Mouse (Mus musculus): ENCODE results near the gene Stam. TPM values are rescaled to one million over a fixed set of nuclear protein-coding genes. Genes with fewer than 3 reads are reported as not detected.

Gene Stam
- polyA plus RNA-seq, 1 experiment = 31.9 TPM

DNA sequence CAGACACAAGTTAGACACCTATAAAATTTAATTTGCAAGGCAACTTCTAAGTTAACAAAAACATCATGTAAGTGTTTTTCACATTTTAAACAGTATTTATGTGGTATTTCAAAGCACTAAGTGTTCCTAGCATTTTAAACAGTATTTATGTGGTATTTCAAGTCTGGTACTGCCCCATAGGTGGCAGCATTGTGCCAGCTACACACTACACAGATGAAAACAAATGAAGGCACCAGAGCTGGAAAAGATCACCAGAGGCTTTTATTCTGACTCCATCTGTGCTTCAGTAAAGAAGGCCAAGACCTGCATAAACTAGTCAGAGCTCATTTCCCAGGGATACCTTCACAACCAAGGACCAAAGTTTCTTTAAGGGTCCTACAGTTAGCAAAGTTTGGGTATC lies 25.5 kb upstream of the Stam start:
- Histone ChIP-seq H3ac (ENCODE audit: control insufficient read depth, insufficient read length) (no peak overlapping the region), H3K36me3 (ENCODE audit: control insufficient read depth, insufficient read depth) (no peaks in the 10 kb centered on the region), H3K27me3 (ENCODE audit: control insufficient read depth, insufficient read depth, insufficient read length) (no peaks in the 10 kb centered on the region), H3K4me2 (ENCODE audit: low read depth) (no peak overlapping the region), H3K4me3 (no peak overlapping the region), H3K79me2 (ENCODE audit: control insufficient read depth, insufficient read depth) (peaks cover 81% of the 10 kb centered on the region)
- no peak for TF ChIP-seq CEBPB (IDR thresholded peaks at IDR 0.05; ENCODE audit: insufficient read depth, poor library complexity, severe bottlenecking)
- TF ChIP-seq POLR2AphosphoS2 (IDR thresholded peaks at IDR 0.05; ENCODE audit: insufficient read length, low read depth) = no peak

DNA sequence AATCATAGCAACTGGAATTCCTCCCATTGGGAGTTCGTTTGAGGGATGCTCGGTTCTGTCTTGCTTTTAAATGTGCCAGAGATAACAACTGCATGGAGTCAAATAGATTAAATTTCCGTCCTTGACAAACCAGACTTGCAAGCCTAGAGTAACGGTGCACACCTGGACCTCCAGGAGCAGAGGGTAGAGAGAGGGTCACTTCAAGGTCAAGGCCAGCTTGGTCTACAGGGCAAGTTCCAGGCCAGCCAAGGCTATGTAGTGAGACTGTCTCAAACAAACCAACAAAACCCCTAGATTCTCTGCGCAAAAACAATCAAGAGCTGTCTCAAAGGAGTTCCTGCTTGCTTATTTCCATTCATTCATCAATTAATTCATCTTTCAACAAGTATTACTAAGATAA lies 25.1 kb upstream of the Stam start:
- no peak overlapping the region for H3ac ChIP-seq (ENCODE audit: control insufficient read depth, insufficient read length)
- H3K4me3 ChIP-seq = no peak overlapping the region
- H3K4me2 ChIP-seq (ENCODE audit: low read depth) = no peak overlapping the region
- TF ChIP-seq TCF3 (IDR thresholded peaks at IDR 0.05; ENCODE audit: insufficient read length, low read depth) = no peak
- no peak for TF ChIP-seq SRF (IDR thresholded peaks at IDR 0.05; ENCODE audit: control insufficient read depth, insufficient read length, low read depth)
- TF ChIP-seq E2F4 (IDR thresholded peaks at IDR 0.05; ENCODE audit: insufficient read depth) = no peak
- TF ChIP-seq USF1 (IDR thresholded peaks at IDR 0.05; ENCODE audit: low read depth) = no peak
- TF ChIP-seq MYOG (IDR thresholded peaks at IDR 0.05; ENCODE audit: control insufficient read depth in 1 of 3, insufficient read depth in 1 of 3, insufficient read length in 2 of 3, low read depth in 2 of 3) = no peak
- TF ChIP-seq MYOD1 (IDR thresholded peaks at IDR 0.05; ENCODE audit: control insufficient read depth in 1 of 3, insufficient read length in 2 of 3, low read depth in 2 of 3) = no peak
- no peak for TF ChIP-seq POLR2AphosphoS2 (IDR thresholded peaks at IDR 0.05; ENCODE audit: insufficient read length, low read depth)
- TF ChIP-seq REST (IDR thresholded peaks at IDR 0.05; ENCODE audit: insufficient read depth, insufficient read length) = no peak
- TF ChIP-seq CEBPB (IDR thresholded peaks at IDR 0.05; ENCODE audit: insufficient read depth, poor library complexity, severe bottlenecking) = no peak
- TF ChIP-seq POLR2A (IDR thresholded peaks at IDR 0.05; ENCODE audit: insufficient read length, low read depth) = no peak
- no peak for TF ChIP-seq MAX (IDR thresholded peaks at IDR 0.05; ENCODE audit: low read depth)
- TF ChIP-seq TCF12 (IDR thresholded peaks at IDR 0.05; ENCODE audit: insufficient read depth, poor library complexity, severe bottlenecking) = no peak
- peaks cover 85% of the 10 kb centered on the region for H3K79me2 ChIP-seq (ENCODE audit: control insufficient read depth, insufficient read depth)
- H3K36me3 ChIP-seq (ENCODE audit: control insufficient read depth, insufficient read depth) = no peaks in the 10 kb centered on the region
- H3K27me3 ChIP-seq (ENCODE audit: control insufficient read depth, insufficient read depth, insufficient read length) = no peaks in the 10 kb centered on the region

DNA sequence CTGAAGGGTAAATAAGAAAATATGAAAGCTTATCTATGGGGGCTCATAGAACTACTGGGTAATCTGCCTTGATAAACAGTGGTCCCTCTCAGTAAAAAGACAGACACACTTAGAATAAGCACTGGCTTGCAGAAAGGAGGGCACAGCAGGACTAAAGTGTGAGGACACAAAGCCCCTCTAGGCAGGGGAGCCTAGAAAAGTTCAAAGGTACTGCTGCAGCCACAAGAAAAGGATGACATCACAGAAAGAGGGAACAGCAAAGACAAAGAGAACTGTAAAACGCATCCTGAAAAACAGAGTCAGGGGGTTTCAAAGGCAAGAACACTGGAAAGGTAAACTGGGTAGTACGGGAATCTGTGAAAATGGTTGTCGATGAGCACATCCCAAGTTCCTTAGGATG lies 20.3 kb upstream of the Stam start:
- Histone ChIP-seq H3K27me3 (ENCODE audit: control insufficient read depth, insufficient read depth, insufficient read length) (no peaks in the 10 kb centered on the region), H3K36me3 (ENCODE audit: control insufficient read depth, insufficient read depth) (no peaks in the 10 kb centered on the region), H3K79me2 (ENCODE audit: control insufficient read depth, insufficient read depth) (peaks cover 54% of the 10 kb centered on the region), H3K4me3 (peak overlapping the region; percentile 60), H3ac (ENCODE audit: control insufficient read depth, insufficient read length) (no peak overlapping the region), H3K4me2 (ENCODE audit: low read depth) (peak overlapping the region; percentile 84)
- no peak for TF ChIP-seq CEBPB (IDR thresholded peaks at IDR 0.05; ENCODE audit: insufficient read depth, poor library complexity, severe bottlenecking)
- no peak for TF ChIP-seq POLR2AphosphoS2 (IDR thresholded peaks at IDR 0.05; ENCODE audit: insufficient read length, low read depth)

DNA sequence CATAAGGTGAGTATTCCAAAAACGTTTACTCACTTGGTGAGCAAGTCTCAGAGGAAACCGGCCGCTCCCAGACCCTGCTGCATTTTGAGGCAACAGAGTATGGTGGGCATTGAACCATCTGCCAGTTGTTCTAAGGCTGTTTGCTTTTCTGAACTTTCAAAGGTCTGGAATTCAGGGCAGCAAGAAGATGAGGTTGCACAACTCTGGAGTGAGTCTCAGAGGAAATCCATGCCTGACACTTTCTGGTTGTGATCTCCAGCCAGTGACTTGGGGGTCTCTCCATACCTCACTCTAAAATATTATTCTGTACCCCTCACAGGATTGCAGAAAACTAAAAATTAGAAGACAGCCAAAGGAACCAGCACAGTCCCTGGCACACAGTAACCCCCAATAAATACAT lies 19.7 kb upstream of the Stam start:
- Histone ChIP-seq H3K27me3 (ENCODE audit: control insufficient read depth, insufficient read depth, insufficient read length) (no peaks in the 10 kb centered on the region), H3K4me3 (peak overlapping the region; percentile 60), H3K36me3 (ENCODE audit: control insufficient read depth, insufficient read depth) (no peaks in the 10 kb centered on the region), H3K4me2 (ENCODE audit: low read depth) (peak overlapping the region; percentile 84), H3ac (ENCODE audit: control insufficient read depth, insufficient read length) (peak overlapping the region; percentile 63), H3K79me2 (ENCODE audit: control insufficient read depth, insufficient read depth) (peaks cover 49% of the 10 kb centered on the region)
- no peak for TF ChIP-seq MYOD1 (IDR thresholded peaks at IDR 0.05; ENCODE audit: control insufficient read depth in 1 of 3, insufficient read length in 2 of 3, low read depth in 2 of 3)
- TF ChIP-seq MYOG (IDR thresholded peaks at IDR 0.05; ENCODE audit: control insufficient read depth in 1 of 3, insufficient read depth in 1 of 3, insufficient read length in 2 of 3, low read depth in 2 of 3) = no peak
- TF ChIP-seq POLR2A (IDR thresholded peaks at IDR 0.05; ENCODE audit: insufficient read length, low read depth) = no peak
- no peak for TF ChIP-seq MAX (IDR thresholded peaks at IDR 0.05; ENCODE audit: low read depth)
- no peak for TF ChIP-seq TCF12 (IDR thresholded peaks at IDR 0.05; ENCODE audit: insufficient read depth, poor library complexity, severe bottlenecking)
- peak; percentile 67 for TF ChIP-seq CEBPB (IDR thresholded peaks at IDR 0.05; ENCODE audit: insufficient read depth, poor library complexity, severe bottlenecking)
- no peak for TF ChIP-seq E2F4 (IDR thresholded peaks at IDR 0.05; ENCODE audit: insufficient read depth)
- no peak for TF ChIP-seq POLR2AphosphoS2 (IDR thresholded peaks at IDR 0.05; ENCODE audit: insufficient read length, low read depth)

DNA sequence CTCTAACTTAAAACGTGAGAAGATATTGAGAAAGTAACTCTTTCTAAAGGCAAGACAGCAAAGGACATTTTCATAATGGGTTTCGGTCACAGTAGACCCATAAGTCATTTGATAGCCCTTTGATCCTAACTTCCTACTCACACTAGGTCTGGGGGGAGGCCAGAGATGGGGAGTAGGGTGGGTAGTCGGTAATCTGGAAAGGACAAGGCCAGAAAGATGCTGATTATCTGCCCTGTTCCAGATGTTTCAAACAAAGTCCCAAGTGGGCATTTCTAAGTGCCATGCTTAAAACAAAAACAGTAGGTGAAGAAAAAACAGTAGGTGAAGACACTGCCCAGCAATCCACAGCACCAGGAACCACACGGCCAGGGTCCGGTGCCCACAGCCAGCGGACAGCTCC lies 19.2 kb upstream of the Stam start:
- H3K36me3 ChIP-seq (ENCODE audit: control insufficient read depth, insufficient read depth) = no peaks in the 10 kb centered on the region
- H3K4me3 ChIP-seq = peak overlapping the region; percentile 60
- peak overlapping the region; percentile 63 for H3ac ChIP-seq (ENCODE audit: control insufficient read depth, insufficient read length)
- no peaks in the 10 kb centered on the region for H3K27me3 ChIP-seq (ENCODE audit: control insufficient read depth, insufficient read depth, insufficient read length)
- TF ChIP-seq TCF12 (IDR thresholded peaks at IDR 0.05; ENCODE audit: insufficient read depth, poor library complexity, severe bottlenecking) (no peak), MAX (IDR thresholded peaks at IDR 0.05; ENCODE audit: low read depth) (no peak), POLR2AphosphoS2 (IDR thresholded peaks at IDR 0.05; ENCODE audit: insufficient read length, low read depth) (no peak), CEBPB (IDR thresholded peaks at IDR 0.05; ENCODE audit: insufficient read depth, poor library complexity, severe bottlenecking) (no peak), MYOD1 (IDR thresholded peaks at IDR 0.05; ENCODE audit: control insufficient read depth in 1 of 3, insufficient read length in 2 of 3, low read depth in 2 of 3) (no peak), USF1 (IDR thresholded peaks at IDR 0.05; ENCODE audit: low read depth) (no peak), SRF (IDR thresholded peaks at IDR 0.05; ENCODE audit: control insufficient read depth, insufficient read length, low read depth) (no peak), TCF3 (IDR thresholded peaks at IDR 0.05; ENCODE audit: insufficient read length, low read depth) (no peak), POLR2A (IDR thresholded peaks at IDR 0.05; ENCODE audit: insufficient read length, low read depth) (no peak), REST (IDR thresholded peaks at IDR 0.05; ENCODE audit: insufficient read depth, insufficient read length) (no peak)
- H3K79me2 ChIP-seq (ENCODE audit: control insufficient read depth, insufficient read depth) = peaks cover 45% of the 10 kb centered on the region
- peak overlapping the region; percentile 84 for H3K4me2 ChIP-seq (ENCODE audit: low read depth)

Data from myocyte (in vitro differentiated cells).